Mouse (Mus musculus): ENCODE measurements around the gene Smim14. TPM values are rescaled to one million over a fixed set of nuclear protein-coding genes. Genes with fewer than 3 reads are reported as not detected.

Gene Smim14
- total and polyA plus RNA-seq, 3 experiments: 18.8 to 29.8 TPM; not detected in 1

DNA sequence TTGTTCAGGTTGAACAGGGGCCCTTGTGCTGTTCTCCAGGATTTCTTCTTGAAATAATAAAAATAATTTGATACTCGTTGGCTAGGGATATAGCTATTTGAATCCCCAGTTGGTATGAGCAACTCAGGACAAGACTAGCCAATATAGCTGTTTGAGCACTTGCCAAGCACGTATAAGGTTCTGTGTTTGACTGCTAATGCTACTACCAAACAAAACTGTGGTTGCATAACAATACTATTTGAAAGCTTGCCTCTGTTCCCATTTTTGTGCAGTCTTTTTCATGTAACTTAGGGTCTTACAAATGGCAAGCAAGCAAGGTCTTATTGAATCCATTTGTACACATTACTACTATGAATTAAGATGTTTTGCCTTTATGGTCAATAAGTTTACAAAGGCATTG is 38.9 kb upstream of the Smim14 start:
- Histone ChIP-seq H3K4me1 (ENCODE audit: control insufficient read depth in 1 of 2, insufficient read depth in 2 of 2, low read length in 2 of 2) (no peaks in the 10 kb centered on the region), H3K4me3 (ENCODE audit: control insufficient read depth in 1 of 2, insufficient read depth in 1 of 2, low read depth in 2 of 2, low read length in 2 of 2) (no peak overlapping the region), H3K36me3 (ENCODE audit: control insufficient read depth in 1 of 2, insufficient read depth in 2 of 2, low read length in 2 of 2) (peaks cover 0 to 38% of the 10 kb centered on the region in 2 experiments), H3K27me3 (ENCODE audit: control insufficient read depth in 1 of 2, insufficient read depth in 2 of 2, low read length in 2 of 2) (no peaks in the 10 kb centered on the region), H3K27ac (ENCODE audit: control insufficient read depth, low read depth, low read length) (no peak overlapping the region), H3K9ac (ENCODE audit: control insufficient read depth, low read depth, low read length, poor library complexity, severe bottlenecking) (no peak overlapping the region), H3K79me2 (ENCODE audit: control insufficient read depth, insufficient read depth, low read length, poor library complexity) (peaks cover 1% of the 10 kb centered on the region; the same call in 1 of the 2 replicates), H3K9me3 (replicated peaks; ENCODE audit: insufficient read depth, low read length) (no peaks in the 10 kb centered on the region)
- no peak for DNase-seq (ENCODE audit: low read depth, low spot score)
- TF ChIP-seq JUND (IDR thresholded peaks at IDR 0.05; ENCODE audit: low read depth, low read length): no peak
- no peak for TF ChIP-seq UBTF (IDR thresholded peaks at IDR 0.05; ENCODE audit: borderline replicate concordance, insufficient read depth, low read depth, low read length)
- TF ChIP-seq POLR2A (IDR thresholded peaks at IDR 0.05; ENCODE audit: control insufficient read depth in 1 of 2, insufficient read depth in 1 of 2, low read depth in 1 of 2, low read length in 2 of 2, poor library complexity in 1 of 2): no peak
- TF ChIP-seq CTCF (IDR thresholded peaks at IDR 0.05 in 2 of 3, conservative IDR thresholded peaks at IDR 0.05 in 1 of 3; ENCODE audit: control insufficient read depth in 1 of 3, insufficient read depth in 1 of 3, low read depth in 2 of 3, low read length in 3 of 3, poor library complexity in 1 of 3, severe bottlenecking in 1 of 3): no peak
- no peak for TF ChIP-seq ZMIZ1 (IDR thresholded peaks at IDR 0.05; ENCODE audit: low read depth, low read length)
- TF ChIP-seq POLR2AphosphoS2 (IDR thresholded peaks at IDR 0.05; ENCODE audit: low read length): no peak
- TF ChIP-seq EP300 (IDR thresholded peaks at IDR 0.05; ENCODE audit: low read depth in 1 of 2, low read length in 2 of 2): no peak
- TF ChIP-seq ZC3H11A (IDR thresholded peaks at IDR 0.05; ENCODE audit: low read depth, low read length): no peak
- no peak for TF ChIP-seq KAT2A (conservative IDR thresholded peaks at IDR 0.05; ENCODE audit: low read depth, low read length)
- no peak for TF ChIP-seq CHD2 (IDR thresholded peaks at IDR 0.05; ENCODE audit: low read length)
- TF ChIP-seq TAL1 (IDR thresholded peaks at IDR 0.05; ENCODE audit: low read length): no peak
- no peak for TF ChIP-seq MEF2A (IDR thresholded peaks at IDR 0.05; ENCODE audit: extremely low read depth, insufficient replicate concordance, low read depth, low read length, poor library complexity, severe bottlenecking)
- no peak for TF ChIP-seq MAFK (IDR thresholded peaks at IDR 0.05; ENCODE audit: borderline replicate concordance, low read depth, low read length)
- TF ChIP-seq MYB (IDR thresholded peaks at IDR 0.05; ENCODE audit: low read depth, low read length): no peak

GRCm38 (mm10) chr5:65574876-65575275 is 37.9 kb upstream of the Smim14 start:
- H3K4me1 ChIP-seq (ENCODE audit: control insufficient read depth in 1 of 2, insufficient read depth in 2 of 2, low read length in 2 of 2): no peaks in the 10 kb centered on the region
- peaks cover 1% of the 10 kb centered on the region; the same call in 1 of the 2 replicates for H3K79me2 ChIP-seq (ENCODE audit: control insufficient read depth, insufficient read depth, low read length, poor library complexity)
- TF ChIP-seq POLR2A (IDR thresholded peaks at IDR 0.05; ENCODE audit: control insufficient read depth in 1 of 2, insufficient read depth in 1 of 2, low read depth in 1 of 2, low read length in 2 of 2, poor library complexity in 1 of 2) (no peak), RCOR1 (IDR thresholded peaks at IDR 0.05; ENCODE audit: low read depth, low read length) (peak; percentile 39; the same call in 1 of the 2 replicates)
- H3K4me3 ChIP-seq (ENCODE audit: control insufficient read depth in 1 of 2, insufficient read depth in 1 of 2, low read depth in 2 of 2, low read length in 2 of 2): no peak overlapping the region
- H3K27ac ChIP-seq (ENCODE audit: control insufficient read depth, low read depth, low read length): no peak overlapping the region
- peaks cover 0 to 36% of the 10 kb centered on the region in 2 experiments for H3K36me3 ChIP-seq (ENCODE audit: control insufficient read depth in 1 of 2, insufficient read depth in 2 of 2, low read length in 2 of 2)
- no peak for DNase-seq (ENCODE audit: low read depth, low spot score)
- H3K9ac ChIP-seq (ENCODE audit: control insufficient read depth, low read depth, low read length, poor library complexity, severe bottlenecking): no peak overlapping the region
- H3K9me3 ChIP-seq (replicated peaks; ENCODE audit: insufficient read depth, low read length): no peaks in the 10 kb centered on the region
- no peaks in the 10 kb centered on the region for H3K27me3 ChIP-seq (ENCODE audit: control insufficient read depth in 1 of 2, insufficient read depth in 2 of 2, low read length in 2 of 2)
